Mouse (Mus musculus) urinary bladder, postnatal 10 days (tissue): Measurements from ENCODE around the gene Zfp526.
"Not testable (repeated sequence)": the region's sequence is repeated elsewhere in the genome, so short reads cannot be mapped to it uniquely, and the experiment has no call there.

Experiments
- DNase-seq: peaks from one replicate; pipeline ENCODE4 v3.0.0; 2022; ENCODE audit warnings: low spot score

Gene Zfp526

DNA sequence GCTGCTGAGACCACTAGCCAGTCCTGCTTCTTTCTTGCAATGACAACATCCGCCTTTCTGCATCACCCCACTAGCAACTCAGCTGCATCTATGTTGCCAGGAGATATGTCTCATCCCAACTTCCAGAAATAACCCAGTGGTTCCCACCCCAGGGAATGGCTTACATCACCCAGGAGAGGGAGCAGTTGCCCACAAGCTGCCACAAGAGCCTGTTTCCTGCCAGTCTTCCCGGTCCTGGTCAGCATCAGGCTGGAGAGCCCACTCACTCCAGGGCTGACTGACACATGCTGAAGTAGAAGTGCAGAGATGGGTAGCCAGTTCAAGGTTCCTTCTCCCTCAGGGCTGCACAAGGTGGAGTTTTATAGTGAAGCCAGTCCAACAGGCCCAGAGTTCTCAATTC is 19.8 kb downstream of the Zfp526 start:
- DNase-seq: no peak

DNA sequence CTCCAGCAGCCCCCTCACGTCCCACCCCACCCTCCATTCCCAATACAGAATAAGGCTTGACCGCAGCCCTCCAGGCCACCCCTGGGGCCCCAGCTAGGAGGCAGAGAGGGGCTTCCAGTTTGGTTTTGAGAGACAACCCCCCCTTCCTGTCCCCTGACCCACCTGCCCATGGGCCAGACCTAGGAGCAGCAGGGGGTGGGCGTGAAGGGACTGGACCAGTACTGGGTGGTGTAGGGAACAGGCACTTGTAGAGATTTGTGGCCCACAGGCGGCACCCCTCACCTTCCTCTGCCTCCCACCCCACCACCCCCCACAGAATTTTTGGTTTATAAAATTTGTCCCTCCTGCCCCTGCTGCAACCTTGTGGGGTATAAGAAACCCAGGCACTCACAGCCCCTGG is 22.1 kb downstream of the Zfp526 start:
- no peak for DNase-seq

DNA sequence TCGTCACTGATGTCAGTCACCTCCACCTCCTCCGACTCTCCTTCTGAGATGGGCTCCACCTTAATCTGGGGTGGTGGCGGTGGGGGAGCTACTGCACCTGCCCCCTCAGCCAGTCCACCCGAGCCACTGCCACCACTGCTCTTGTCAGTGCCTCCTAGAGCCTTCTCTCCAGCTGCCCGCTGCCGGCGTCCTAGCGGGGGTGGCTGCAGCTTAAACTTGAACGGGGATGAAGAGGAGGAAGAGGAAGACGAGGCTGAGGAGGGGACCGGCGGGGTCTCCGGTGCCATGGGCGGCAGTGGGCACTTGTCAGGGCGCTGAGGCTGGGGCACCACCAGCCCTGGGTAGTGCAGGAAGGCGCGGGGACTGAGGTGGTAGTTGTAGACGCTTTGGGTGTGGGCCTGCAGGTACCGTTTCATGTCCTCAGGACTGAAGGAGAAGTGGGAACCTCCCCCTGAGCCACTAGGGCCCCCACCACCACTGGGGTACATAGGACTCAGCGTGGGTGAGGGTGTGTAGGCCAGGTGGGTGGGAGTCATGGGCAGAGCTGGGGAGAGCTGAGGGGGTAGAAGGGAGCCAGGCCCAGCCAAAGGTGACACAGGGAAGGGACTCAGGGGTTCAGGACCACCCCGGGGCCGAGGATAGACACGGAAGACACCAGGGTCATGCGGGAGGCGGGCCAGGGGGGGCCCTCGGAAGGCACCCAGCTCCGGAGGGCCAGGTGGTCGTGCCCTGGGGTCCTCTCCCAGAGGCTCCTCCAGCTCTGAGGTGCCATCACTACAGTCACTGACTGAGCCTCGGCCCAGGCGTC is 23.5 kb downstream of the Zfp526 start:
- DNase-seq: no peak

DNA sequence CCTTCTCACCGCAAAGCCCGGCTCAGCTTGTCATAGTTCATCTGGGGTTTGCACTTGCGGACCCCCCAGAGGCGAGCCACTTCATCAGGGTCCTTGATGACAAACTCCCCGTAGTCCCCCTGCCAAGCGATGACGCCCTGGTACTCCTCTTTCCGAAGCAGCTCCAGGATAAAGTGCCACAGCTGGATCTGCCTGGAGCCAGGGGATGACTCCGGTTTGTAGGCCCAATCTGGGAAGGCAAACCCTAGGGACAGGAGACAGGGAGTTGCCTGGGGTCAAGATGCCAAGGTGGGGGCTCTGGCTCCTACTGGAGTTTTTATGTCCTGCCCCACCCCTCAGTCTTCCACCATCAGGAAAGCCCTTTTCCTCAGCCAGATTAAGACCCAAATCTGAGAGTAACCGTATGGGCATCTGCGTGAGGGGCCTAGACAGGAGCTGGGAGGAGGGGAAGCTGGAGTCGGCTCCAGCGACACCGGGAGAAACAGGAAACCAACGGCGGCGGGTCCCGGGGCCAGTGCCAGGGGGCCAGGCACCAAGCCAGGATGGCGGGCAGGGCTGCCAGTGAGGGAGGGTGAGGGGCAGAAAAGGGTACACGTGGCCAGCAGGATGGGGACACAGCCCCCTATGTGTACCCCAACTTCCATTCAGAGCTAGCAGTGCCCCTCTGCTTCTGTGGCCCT is 25.0 kb downstream of the Zfp526 start:
- DNase-seq: no peak

DNA sequence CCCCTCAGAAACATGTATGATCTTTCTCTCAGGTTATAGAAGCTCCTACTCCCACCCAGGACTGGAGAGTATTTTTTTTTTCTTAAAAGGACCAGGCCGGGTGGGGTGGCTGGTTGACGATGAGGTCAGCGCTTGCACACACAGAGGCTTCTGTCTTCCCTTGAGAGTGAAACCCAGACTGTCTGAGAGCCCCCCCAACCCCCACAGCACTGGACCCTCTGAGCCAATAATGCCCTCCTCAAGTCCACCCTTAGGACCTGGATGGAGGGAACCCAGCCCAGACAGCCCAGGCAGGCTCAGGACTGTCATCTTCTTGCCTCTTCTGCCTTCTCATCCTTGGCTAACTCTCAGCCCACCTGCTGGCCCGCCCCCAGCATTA is 25.5 kb downstream of the Zfp526 start:
- DNase-seq: no peak

DNA sequence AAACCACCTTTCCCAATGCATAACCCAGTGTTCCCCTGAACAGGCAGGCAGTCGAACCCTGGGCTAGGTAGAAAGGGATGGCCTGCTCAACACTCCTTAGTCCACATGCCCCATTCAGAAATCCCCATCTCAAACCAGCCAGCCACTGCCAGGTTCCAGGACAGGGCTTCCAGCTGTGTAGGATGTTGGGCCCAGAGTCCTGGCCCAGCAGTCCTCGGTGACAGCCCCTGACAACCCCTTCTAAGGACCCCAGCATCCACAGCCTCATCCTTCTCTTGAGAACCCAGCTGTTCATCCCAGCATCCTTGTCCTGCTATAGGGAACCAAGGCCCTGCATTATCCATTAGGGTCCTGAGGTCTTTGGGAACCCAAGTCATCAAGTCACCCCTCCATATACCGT is 26.3 kb downstream of the Zfp526 start:
- DNase-seq: no peak

DNA sequence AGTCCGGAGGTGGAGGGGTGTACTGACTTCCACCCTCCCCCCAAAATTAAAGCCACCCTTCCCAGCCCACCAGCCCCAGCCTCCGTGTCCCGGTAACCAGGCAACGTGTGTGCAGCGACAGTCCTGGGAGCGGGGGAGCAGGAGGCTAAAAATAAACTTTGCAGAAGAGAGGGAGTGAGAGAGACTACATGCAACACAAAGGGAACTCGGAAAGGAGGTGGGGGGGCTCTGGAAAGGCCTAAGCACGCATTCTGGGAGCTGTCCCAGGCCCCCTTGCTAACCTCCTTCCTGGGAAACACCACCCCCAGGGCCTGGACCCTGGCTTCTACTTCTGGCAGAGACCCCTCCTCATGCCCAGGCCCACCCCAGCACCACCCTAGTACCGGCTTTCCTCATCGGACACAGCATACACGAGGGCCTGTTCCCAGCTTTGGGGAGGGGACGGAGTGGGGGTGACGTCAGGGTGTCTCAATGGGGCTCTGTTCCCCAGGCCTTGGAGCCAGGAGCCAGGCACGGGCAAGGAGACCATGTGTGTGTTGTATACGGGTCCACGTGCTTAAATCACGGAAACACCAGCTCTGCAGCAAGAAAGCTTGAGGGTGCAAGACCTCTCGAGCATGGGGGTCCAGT is 26.9 kb downstream of the Zfp526 start:
- DNase-seq: no peak

DNA sequence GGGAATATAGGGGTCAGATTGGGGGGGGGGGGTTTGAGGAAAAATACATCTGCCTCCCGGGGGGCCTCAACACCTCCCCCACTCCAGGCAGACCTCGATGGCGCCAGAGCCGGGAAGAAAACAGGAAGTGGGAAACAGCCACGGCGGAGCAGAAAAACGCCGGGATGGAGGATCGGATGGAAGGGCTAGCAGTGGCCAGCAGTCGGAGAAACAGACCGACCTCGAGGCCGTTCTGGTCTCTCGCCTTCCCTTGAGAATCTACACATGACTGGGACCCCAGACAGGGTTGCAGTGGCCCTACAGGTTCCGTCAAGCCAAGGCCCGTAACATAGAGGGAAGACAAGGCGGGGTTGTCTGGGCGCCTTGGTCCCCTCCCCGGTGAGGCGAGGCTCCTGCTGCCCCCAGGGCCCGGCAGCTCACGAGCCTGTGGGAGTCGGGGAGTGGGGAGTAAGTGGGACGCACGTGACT is 27.7 kb downstream of the Zfp526 start:
- no peak for DNase-seq

DNA sequence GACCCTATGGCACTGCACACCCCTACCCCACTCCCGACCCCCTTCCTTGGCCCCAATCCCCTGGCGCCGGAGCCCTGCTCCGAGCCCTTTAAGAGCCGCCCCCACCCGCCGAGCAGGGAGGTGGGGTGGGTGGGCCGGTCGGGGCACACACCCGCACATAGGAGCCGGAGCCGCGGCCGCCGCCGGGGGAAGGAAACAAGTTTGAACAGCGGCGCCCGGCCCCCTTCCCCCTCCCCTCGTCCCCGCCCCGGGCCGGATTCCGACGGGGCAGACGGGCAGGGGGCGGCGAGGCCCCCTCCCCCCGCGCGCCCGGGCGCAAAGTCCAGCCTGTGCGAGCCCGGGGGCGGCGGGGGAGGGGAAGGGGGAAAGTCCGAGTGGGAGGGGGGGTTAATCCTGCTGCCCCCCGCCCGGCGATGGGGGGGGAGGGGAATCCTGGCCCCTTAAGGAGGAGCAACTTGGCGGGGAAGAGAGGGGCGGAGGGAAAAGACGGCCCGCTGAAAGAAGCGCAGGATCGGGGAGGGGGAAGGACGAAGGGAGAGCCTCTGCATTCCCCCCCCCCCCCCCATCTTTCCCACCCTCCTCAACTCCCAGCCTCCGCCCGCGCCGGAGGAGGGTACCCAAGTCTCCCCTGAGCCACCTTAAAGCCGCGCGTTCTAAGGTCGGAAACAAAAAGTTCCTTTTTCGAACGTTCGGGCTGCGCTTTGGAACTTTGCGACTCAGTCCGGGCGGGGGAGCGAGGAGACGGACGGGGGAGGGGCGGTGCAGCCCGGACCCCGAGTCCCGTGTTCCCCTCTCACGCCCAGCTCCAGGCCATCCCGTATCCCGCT is 28.3 kb downstream of the Zfp526 start:
- DNase-seq: no peak

DNA sequence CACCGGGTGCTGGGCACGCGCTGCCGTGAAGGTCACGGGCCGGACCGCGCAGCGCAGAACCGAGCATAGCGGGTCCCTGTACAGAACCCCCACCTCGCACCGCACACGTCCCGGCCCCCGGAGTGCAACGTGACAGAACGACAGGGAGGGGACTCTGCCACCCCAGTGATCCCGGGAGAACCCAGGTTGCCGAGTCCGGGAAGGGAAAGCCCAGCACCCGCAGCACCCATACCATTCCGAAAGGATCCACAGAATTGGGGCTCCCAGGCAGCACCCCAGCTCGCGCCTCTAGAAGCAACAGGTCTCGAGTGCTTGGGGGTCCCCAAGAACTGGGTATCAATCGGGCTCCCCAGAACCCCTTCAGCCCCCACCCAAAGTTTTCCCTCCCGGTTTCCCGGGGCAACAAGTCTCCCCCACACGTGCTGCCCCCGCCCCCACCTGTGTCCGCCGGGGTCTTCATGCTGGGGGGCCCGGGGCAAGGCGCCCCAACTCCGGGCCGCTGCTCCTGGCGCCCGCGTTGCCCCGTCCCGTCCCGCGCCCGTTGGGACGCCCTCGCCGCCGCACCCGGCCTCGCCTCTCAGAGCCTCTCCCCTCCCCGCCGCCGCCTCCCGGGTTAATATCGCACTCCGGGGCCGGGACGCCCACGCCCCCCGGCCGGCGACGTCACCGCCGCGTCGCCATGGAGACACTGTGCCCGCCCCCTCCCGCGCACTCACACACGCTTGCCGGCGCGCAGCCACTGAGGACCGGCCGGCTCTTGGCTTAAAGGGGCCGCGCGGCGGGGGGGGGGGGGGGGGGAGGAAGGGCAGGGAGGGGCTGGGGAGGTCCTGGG is 29.1 kb downstream of the Zfp526 start, which contains the start of gene Erf:
Gene Erf, minus strand, starts transcription at position 621 of the 832 bp plus-strand sequence.
- peak; percentile 91 for DNase-seq

DNA sequence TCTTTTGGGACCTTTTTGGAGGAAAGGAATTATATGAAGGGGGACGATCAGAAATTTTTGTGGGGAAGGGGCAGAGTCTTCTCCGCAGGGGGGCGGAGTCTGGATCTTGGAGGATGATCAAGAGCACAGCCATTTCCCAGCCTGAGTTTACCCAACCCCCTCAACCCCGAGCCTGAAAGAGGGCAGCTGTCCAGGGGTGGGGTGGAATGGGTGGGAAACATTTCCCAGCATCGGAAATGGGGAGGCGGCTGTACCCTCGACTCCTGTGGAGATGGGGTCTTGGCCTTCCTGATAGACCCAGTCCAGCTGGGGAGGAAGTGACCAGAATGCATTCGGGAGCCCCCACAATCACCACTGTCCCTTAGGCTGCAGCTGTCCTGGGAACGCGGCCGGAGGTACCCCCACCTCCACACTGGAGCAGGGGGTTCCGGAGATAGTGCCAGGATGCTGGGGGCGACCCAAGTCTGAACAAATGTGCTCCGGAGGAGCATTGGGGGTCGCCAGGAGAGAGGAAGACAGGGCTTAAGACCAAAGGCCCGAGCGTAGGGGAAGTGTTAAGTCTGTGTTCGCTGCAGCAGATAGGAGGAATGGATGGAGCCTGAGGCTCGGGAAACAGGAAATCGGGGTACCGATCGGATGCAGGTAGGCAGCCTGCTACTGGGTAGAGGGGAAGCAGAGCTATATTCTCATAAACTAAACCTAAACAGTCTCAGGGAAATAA is 30.0 kb downstream of the Zfp526 start:
- no peak for DNase-seq

DNA sequence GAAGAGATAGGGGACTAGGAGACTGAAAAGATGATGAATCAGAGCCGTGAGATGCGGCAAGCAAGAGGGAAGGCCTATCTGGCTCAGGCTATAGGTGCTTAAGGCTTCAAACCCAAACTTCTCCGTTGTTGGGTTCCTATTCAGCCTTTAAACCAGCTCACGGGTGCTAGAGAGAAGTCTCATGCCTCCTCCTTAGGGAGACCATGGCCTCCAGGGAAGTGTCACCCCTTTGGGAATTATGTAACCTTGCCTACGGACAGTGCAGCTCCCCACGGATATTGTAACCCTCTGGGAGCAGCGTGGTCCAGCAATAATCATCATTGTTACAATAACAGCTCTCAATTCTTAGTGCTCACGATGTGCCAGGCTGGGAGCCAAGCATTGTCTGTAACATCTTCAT is 30.6 kb downstream of the Zfp526 start:
- no peak for DNase-seq

DNA sequence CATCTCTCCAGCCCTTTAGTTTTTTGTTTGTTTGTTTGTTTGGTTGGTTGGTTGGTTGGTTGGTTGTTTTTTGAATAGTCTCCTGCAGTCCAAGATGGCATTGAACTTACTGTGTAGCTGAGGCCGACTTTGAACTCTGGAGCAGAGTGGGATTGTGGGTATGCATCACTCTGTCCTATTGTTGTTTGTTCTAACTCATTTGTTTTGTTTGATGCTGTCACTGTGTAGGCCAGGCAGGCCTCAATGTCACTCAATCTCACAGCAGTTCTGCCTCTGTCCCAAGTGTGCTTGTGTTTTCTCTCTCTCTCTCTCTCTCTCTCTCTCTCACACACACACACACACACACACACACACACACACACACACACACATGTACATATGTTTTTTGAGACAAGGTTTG is 40.7 kb downstream of the Zfp526 start:
- no peak for DNase-seq

DNA sequence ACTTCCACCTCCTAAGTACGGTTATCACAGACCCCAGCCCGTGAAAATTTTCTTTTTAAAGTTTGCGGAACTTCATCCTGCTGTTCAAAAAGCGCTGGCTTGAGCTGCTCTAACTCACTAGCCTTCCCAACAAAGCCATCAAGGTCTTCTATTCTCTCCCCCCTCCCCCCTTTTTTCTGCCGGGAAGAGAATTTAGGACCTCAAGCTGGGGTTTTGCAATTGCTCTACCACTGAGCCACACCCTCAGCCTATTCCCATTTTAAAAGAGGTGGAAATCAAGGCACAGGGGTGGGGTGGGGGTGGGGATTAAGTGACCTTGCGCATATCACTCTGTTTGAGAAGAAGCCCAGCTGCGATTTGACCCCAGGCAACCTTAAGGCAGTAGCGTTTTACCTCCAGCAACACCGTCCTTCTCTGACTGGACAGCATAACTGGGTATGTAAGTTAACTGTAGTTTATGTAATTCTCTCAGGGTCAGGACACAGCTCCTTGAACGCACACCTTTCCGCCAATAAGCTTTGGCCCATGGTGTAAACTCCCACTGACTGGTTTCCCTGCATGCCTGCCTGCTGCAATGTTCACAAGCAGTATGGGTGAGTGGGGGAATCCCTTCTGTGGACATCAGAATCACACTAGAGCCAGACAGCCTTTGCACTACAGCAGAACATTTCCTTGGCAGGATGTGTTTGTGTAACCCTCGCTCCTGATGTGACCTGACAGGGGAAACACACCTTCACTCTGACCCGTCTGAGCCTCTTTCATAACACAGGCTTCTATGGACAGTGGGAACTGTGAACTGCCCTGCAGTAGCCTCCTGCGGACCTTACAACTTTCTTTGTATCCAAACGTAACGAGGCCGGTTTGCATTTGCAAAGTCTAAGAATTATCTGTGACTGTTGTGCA is 43.0 kb downstream of the Zfp526 start:
- no peak for DNase-seq

DNA sequence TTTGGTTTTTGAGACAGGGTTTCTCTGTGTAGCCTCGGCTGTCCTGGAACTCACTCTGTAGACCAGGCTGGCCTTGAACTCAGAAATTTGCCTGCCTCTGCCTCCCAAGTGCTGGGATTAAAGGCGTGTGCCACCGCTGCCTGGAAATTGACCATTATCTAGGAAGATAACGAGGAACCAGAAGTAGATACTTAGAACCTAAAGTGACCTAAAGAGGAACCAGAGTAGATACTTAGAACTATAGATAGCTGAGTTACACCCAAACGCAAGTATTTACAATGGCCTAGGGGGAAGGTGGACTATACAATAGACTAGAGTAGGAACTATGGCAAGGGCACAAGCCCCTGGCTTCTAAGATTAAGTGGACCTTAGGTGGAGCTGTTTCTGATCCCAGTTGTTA is 44.5 kb downstream of the Zfp526 start:
- DNase-seq: not testable (repeated sequence)

DNA sequence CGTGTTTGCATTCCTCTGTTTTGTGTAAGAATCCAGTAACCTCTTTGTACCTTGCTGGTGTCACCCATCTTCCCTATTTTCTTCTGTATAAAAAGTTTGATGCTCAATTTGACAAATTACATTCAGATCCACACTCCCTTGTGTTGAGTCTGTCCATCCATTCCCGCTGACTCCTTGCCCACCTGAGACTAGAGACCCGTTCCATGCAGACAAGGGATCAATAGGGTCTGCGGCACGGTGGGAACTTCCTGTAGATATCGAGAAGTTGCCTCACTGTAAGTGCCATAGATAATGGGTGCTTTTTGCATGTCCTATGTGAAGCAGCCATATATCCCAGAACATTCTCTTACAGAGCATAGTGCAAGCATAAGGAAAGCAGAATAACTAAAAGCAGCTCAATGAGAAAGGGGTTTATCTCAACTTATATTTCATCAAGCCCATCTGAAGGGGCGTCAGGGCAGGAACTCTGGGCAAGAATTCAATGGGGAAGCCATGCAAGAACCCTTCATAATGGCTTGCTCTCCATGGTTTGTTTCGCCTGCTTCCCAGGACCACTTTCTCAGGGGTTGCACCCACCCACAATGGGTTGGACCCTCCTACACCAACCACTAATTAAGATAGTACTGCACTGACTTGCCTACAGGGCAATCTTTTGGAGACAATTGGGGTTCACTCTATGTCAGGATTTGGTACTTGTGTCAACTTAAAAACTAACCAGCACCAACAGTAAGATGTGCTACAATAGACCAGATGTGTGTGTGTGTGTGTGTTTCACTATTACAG is 45.1 kb downstream of the Zfp526 start:
- no peak for DNase-seq

DNA sequence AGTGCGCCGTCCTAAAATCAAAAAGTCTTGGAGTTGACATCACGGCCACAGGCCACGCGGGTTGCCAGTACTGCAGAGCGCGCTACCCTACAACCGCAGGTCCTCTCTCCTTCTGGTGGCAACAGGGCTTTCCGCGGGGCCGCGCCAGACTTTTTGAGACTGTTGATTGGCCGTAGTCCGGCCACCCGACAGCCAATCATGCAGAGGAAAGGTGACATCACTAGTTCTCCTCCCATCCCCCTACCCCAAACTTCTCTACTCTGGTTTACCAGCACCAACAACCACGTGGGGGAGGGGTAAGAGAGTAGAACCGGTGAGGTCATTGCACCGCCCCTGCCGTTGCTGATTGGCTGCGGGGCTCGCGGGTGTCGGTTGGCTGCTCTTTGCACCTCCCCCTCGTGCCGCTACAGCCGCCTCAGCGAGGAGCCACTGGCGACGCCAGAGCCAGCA is 46.1 kb downstream of the Zfp526 start, which contains the start of gene Cic:
Gene Cic, plus strand, starts transcription at position 404 of the 450 bp plus-strand sequence.
- DNase-seq: peak; percentile 90

DNA sequence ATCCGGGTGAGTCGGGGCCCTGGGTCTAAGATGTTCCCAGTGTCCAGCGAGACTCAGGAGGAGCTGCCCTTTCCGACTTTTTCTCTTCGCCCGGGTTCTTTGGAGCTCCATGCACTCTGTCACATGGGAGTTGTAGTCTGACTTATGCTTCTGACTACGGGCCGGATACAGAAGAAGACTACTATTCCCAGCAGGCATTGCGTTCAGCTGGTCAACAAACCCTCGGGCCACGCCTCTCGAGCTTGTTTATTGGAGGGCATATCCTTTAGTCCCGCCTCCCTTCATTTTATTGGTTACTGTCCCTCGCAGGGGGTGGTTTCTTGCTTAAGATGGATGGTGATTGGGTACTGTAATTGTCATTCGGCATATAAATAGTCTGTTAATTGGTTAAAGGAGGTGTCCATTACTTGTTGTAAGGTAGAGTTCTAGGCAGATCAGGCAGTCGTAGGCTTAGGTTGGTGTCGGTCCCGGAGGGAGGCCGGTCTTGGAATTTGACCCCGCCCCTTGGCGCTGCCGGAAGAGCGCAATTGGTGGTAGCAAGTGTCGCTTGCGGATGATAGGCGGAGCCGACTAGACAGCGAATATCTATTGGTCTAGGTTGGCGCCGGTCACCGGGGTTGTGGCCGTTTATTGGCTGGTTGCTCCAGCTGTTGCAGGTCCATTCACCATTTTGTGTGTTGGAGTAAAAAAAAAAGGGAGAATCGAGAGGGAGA is 46.7 kb downstream of the Zfp526 start:
- DNase-seq: peak; percentile 93
